Mouse (Mus musculus): Measurements from ENCODE around the gene Cox14.
"Not testable (repeated sequence)": the region's sequence is repeated elsewhere in the genome, so short reads cannot be mapped to it uniquely, and the experiment has no call there.

Cox14 gene

GRCm38 (mm10) chr15:99725341-99726155 lies at the start of gene Cox14:
Cox14 (plus strand) TSS chr15:99725618.
- peak; percentile 91 to 98 for DNase-seq (ENCODE audit: low spot score in 2 of 2)

GRCm38 (mm10) chr15:99677089-99677488 lies 48.3 kb upstream of the Cox14 start:
- no peak for DNase-seq (ENCODE audit: low spot score in 2 of 2)

GRCm38 (mm10) chr15:99678063-99678800 lies 47.2 kb upstream of the Cox14 start:
- no peak for DNase-seq (ENCODE audit: low spot score in 2 of 2)

- DNase-seq (ENCODE audit: low spot score in 2 of 2): no peak
Observed at GRCm38 (mm10) chr15:99679008-99679407, 46.4 kb upstream of the Cox14 start.

GRCm38 (mm10) chr15:99682880-99683279 lies 42.5 kb upstream of the Cox14 start:
- DNase-seq (ENCODE audit: low spot score in 2 of 2): no peak

GRCm38 (mm10) chr15:99684156-99684555 lies 41.3 kb upstream of the Cox14 start:
- no peak for DNase-seq (ENCODE audit: low spot score in 2 of 2)

- no peak for DNase-seq (ENCODE audit: low spot score in 2 of 2)
Observed at GRCm38 (mm10) chr15:99688712-99689111, 36.7 kb upstream of the Cox14 start.

GRCm38 (mm10) chr15:99690924-99691323 lies 34.5 kb upstream of the Cox14 start:
- DNase-seq (ENCODE audit: low spot score in 2 of 2): no peak

GRCm38 (mm10) chr15:99691976-99692375 lies 33.4 kb upstream of the Cox14 start:
- no peak for DNase-seq (ENCODE audit: low spot score in 2 of 2)

- no peak for DNase-seq (ENCODE audit: low spot score in 2 of 2)
Observed at GRCm38 (mm10) chr15:99697309-99697708, 28.1 kb upstream of the Cox14 start.

GRCm38 (mm10) chr15:99698533-99699085 lies 26.8 kb upstream of the Cox14 start:
- peak in 1 of 2 experiments; percentile 65 for DNase-seq (ENCODE audit: low spot score in 2 of 2)

- DNase-seq (ENCODE audit: low spot score in 2 of 2): no peak
Observed at GRCm38 (mm10) chr15:99699715-99700114, 25.7 kb upstream of the Cox14 start.

- DNase-seq (ENCODE audit: low spot score in 2 of 2): no peak
Observed at GRCm38 (mm10) chr15:99700219-99701106, 25.0 kb upstream of the Cox14 start.

GRCm38 (mm10) chr15:99701640-99701998 lies 23.8 kb upstream of the Cox14 start:
- DNase-seq (ENCODE audit: low spot score in 2 of 2): not testable (repeated sequence)

GRCm38 (mm10) chr15:99701999-99702900 lies 23.2 kb upstream of the Cox14 start, which contains the start of gene Smarcd1:
Smarcd1 (plus strand) TSS chr15:99702129.
- peak; percentile 89 to 91 for DNase-seq (ENCODE audit: low spot score in 2 of 2)

GRCm38 (mm10) chr15:99703104-99703503 lies 22.3 kb upstream of the Cox14 start:
- DNase-seq (ENCODE audit: low spot score in 2 of 2): no peak

GRCm38 (mm10) chr15:99703676-99704040 lies 21.8 kb upstream of the Cox14 start:
- DNase-seq (ENCODE audit: low spot score in 2 of 2): no peak

- peak; percentile 45 to 64 for DNase-seq (ENCODE audit: low spot score in 2 of 2)
Observed at GRCm38 (mm10) chr15:99704041-99704681, 21.3 kb upstream of the Cox14 start.

- no peak for DNase-seq (ENCODE audit: low spot score in 2 of 2)
Observed at GRCm38 (mm10) chr15:99704881-99705280, 20.5 kb upstream of the Cox14 start.

GRCm38 (mm10) chr15:99705440-99706048 lies 19.9 kb upstream of the Cox14 start, which contains the start of gene Gm17349:
Gm17349 (minus strand) TSS chr15:99705490.
- DNase-seq (ENCODE audit: low spot score in 2 of 2): no peak

Measured in right cerebral cortex, postnatal 36 days (tissue).